Mouse (Mus musculus): ENCODE measurements at regions not wholly inside any gene's neighbourhood (a gene's known extent, or its start where the extent isn't known, plus 50 kb on each side); places are given as distances from the start of the nearest gene placed in this dataset. TPM values are rescaled to one million over a fixed set of nuclear protein-coding genes. Genes with fewer than 3 reads are reported as not detected.

DNA sequence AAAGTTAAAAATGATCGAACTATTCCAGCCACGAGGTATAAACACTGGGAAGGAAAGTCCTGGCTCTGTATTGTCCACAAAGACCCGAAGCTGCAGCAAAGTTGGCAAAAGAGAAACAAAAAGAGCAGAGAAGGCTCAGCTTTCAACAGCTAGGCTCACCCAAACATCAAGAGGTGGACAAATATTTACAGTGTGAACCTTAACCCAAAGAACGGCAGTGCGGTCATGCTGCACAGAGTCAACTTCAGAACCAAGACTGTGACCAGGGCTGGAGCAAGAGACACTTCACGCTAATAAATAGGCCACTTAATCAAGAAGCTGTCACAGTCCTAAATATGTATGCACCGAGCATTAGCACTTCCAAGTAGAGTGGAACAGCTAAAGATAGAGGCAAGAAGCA lies 73.0 kb upstream of the Unc5b start:
- DNase-seq (ENCODE audit: extremely low spot score in 1 of 2, low spot score in 2 of 2), result no peak
- intact Hi-C loops (cut with DNase I), result no loop called here

DNA sequence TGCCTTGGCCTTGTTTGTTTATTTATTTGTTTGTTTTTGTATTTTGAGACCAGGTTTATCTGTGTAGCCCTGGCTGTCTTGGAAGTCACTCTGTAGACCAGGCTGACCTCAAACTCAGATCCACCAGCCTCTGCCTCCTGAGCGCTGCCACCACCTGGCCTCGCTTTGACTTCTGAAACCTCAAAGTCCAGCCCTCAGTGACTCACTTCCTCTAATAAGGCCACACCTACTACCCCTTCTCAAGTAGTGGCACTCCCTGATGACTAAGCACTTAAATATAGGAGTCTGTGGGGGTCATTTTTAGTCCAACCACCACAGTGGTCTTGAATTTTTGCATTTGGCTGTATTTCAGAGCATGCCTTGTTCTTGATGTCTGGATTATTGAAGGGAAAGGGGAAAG lies 69.6 kb upstream of the Unc5b start:
- DNase-seq (ENCODE audit: extremely low spot score in 1 of 2, low spot score in 2 of 2), result no peak
- intact Hi-C loops (cut with DNase I), result no loop called here

DNA sequence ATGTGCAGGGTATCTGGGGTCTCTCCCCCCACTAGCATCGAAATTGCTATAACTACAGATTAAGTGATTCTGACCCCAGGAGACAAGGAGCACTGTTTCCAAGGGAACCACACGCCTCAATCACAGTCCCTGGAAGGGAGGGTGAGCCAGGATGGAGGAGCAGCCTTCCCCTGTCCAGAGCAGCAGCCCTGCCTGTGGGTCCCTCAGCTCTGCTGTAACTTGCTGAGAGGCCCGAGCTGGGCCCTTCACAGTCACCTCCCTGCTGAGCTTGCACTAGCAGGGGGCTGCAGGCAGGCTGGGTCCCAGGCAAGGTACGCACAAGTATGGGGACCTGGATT lies 62.4 kb upstream of the Unc5b start:
- no peak for DNase-seq (ENCODE audit: extremely low spot score in 1 of 2, low spot score in 2 of 2)
- intact Hi-C loops (cut with DNase I), result no loop called here

GRCm38 (mm10) chr10:60893130-60893809 lies 61.9 kb upstream of the Unc5b start:
- intact Hi-C loops (cut with DNase I), result no loop called here
- no peak for DNase-seq (ENCODE audit: extremely low spot score in 1 of 2, low spot score in 2 of 2)

GRCm38 (mm10) chr10:60892730-60893129 lies 61.3 kb upstream of the Unc5b start:
- intact Hi-C loops (cut with DNase I), result no loop called here
- DNase-seq (ENCODE audit: extremely low spot score in 1 of 2, low spot score in 2 of 2), result no peak

- no peak for DNase-seq (ENCODE audit: extremely low spot score in 1 of 2, low spot score in 2 of 2)
- intact Hi-C loops (cut with DNase I), result no loop called here
These were observed 60.2 kb upstream of the Unc5b start for GRCm38 (mm10) chr10:60891476-60892170.

DNA sequence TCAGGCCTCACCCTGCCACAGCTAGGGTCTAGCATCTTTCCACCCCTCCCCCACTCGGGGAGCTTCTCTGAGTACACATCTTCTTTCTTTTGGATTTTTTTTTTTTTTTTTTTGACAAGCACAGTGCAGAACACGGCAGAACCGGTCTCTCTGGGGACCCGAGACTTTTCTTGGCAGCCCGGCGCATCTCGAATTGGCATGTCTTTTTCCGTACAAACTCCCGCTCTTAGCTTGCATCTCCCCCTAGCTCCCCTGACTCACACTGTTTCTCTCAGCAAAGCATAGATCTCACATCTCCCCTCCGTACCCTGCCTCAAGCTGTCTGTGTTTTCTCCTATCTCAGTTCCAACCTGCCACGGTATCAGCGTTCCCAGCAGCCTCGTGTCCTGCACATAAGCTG lies 58.4 kb upstream of the Unc5b start:
- peak; percentile 46 to 48 for DNase-seq (ENCODE audit: extremely low spot score in 1 of 2, low spot score in 2 of 2)

DNA sequence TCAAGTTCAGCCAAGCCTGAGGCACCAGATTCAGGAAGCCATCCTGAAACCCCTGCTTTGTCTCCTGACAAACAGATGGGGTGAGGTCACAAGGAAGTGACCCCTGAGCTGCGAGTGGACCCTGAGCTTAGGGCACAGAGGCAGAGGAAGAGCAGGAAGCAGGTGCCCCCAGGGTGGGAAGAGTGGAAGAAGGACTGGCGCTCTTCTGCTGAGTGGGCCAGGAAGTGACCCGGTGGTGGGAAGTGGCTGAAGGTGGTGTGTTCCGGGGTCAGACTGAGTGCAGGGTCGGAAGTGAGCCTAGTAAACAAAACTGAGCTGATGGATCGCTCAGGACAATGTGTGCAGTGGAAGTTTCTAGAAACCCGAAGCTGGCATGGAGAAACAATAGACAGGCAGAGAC lies 57.2 kb upstream of the Unc5b start:
- intact Hi-C loops (cut with DNase I), result no loop called here
- DNase-seq (ENCODE audit: extremely low spot score in 1 of 2, low spot score in 2 of 2), result no peak

More for the DNA sequence above, 58.4 kb upstream of the Unc5b start:
- intact Hi-C loops (cut with DNase I), result no loop called here

DNA sequence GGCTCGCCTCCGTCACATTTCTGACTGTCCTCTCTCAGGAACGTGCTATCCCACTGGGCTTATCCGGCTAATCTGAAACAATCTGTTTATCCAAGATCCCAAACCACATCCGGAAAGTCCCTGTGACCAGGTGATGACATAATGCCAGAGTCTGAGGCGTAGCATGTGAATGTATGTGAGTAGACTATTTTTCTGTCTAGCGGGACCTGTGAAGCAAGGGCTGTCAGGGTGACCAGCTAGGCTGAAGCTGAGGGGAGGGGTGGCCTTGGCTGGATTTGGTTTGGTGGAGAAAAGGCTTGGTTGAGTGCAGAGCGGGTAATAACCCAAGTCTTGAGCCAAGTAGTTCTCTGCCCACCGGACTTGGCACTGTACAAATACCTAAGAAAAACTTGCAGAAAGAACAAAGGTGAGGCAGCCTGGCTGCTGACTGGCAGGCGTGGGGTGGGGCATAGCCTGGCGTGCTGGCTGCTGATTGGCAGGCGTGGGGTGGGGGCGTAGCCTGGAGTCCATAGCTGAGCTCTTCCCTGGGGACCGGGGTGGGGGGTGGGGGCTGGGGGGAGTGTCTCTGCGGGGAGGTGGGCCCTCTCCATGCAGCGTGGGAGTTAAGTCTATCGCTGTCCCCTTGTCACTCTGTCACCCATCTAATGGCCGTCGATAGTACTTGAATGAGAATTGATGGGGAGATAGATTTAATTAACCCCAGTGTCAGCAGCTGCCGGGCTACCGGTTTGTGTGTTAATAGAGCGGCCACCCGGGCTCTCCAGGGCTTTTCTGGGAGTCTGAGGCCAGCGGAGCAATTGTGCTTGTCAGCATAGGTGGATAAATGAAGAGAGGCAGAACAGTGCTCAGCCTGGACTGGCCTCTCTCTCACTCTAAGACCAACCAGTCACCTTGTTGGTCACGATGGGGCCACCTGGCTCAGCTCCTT lies 54.2 kb upstream of the Unc5b start:
- DNase-seq (ENCODE audit: extremely low spot score in 1 of 2, low spot score in 2 of 2), result peak in 1 of 2 experiments; percentile 42
- intact Hi-C loops (cut with DNase I), result no loop called here

DNA sequence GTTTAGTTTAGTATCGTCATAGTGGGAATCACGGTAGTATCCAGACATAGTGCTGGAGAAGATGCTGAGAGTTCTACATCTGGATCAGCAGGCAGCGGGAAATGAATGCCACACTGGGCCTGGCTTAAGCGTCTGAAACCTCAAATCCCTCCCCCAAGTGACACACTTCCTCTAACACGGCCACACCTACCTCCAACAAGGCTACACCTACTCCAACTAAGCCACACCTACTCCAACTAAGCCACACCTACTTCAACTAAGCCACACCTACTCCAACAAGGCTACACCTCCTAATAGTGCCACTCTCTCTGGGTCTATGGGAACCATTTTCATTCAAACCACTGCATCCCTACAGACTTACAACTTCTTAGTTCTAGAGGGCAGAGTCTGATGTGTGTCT lies 53.4 kb upstream of the Unc5b start:
- DNase-seq (ENCODE audit: extremely low spot score in 1 of 2, low spot score in 2 of 2), result no peak
- intact Hi-C loops (cut with DNase I), result no loop called here

Small RNA genes lying in the stretch of these regions (microRNA-seq; reads per million reads assigned to microRNA genes)
- gene Mir466j (not detected), gene Mir6408 (not detected)
